Mouse (Mus musculus) layer of hippocampus, adult 9-10 months (tissue): ENCODE results near the gene Tctex1d4.

ENCODE experiments used
- DNase-seq: peaks from one replicate; pipeline ENCODE4 v3.0.0; 2022; ENCODE audit warnings: low spot score

The Tctex1d4 gene

GRCm38 (mm10) chr4:117120052-117120444 lies 6.5 kb upstream of the Tctex1d4 start:
- DNase-seq: no peak

GRCm38 (mm10) chr4:117120445-117121414 lies 5.9 kb upstream of the Tctex1d4 start:
- DNase-seq: peak; percentile 95

GRCm38 (mm10) chr4:117122209-117122608 lies 4.4 kb upstream of the Tctex1d4 start:
- DNase-seq: no peak

- DNase-seq: no peak
Observed at GRCm38 (mm10) chr4:117123546-117124217, 2.9 kb upstream of the Tctex1d4 start.

- DNase-seq: no peak
Observed at GRCm38 (mm10) chr4:117124218-117124517, 2.4 kb upstream of the Tctex1d4 start.

GRCm38 (mm10) chr4:117124518-117125347 lies 1.9 kb upstream of the Tctex1d4 start:
- no peak for DNase-seq

- DNase-seq: no peak
Observed at GRCm38 (mm10) chr4:117125348-117125909, 1.2 kb upstream of the Tctex1d4 start, which contains the start of gene Btbd19. Gene Btbd19, minus strand, starts transcription at chr4:117125725.

- no peak for DNase-seq
Observed at GRCm38 (mm10) chr4:117125910-117126674, 502 bp upstream of the Tctex1d4 start.

GRCm38 (mm10) chr4:117127991-117128686 lies 1.5 kb downstream of the Tctex1d4 start:
- no peak for DNase-seq

- no peak for DNase-seq
Observed at GRCm38 (mm10) chr4:117130790-117131189, 4.2 kb downstream of the Tctex1d4 start.

GRCm38 (mm10) chr4:117131198-117131597 lies 4.6 kb downstream of the Tctex1d4 start:
- DNase-seq: no peak

- no peak for DNase-seq
Observed at GRCm38 (mm10) chr4:117131890-117132793, 5.5 kb downstream of the Tctex1d4 start.

- DNase-seq: no peak
Observed at GRCm38 (mm10) chr4:117132794-117133143, 6.2 kb downstream of the Tctex1d4 start.

- DNase-seq: no peak
Observed at GRCm38 (mm10) chr4:117133366-117133796, 6.8 kb downstream of the Tctex1d4 start.

- peak; percentile 97 for DNase-seq
Observed at GRCm38 (mm10) chr4:117133817-117134600, 7.4 kb downstream of the Tctex1d4 start, which contains the start of gene Plk3. Gene Plk3, minus strand, starts transcription at chr4:117133963.

GRCm38 (mm10) chr4:117134601-117134995 lies 8.0 kb downstream of the Tctex1d4 start:
- DNase-seq: no peak

GRCm38 (mm10) chr4:117136034-117136433 lies 9.4 kb downstream of the Tctex1d4 start:
- no peak for DNase-seq
